Mouse (Mus musculus): ENCODE measurements around the gene Cntnap1. TPM values are rescaled to one million over a fixed set of nuclear protein-coding genes. Genes with fewer than 3 reads are reported as not detected.

Gene Cntnap1
- polyA plus RNA-seq, 1 experiment, result 0.15 TPM

DNA sequence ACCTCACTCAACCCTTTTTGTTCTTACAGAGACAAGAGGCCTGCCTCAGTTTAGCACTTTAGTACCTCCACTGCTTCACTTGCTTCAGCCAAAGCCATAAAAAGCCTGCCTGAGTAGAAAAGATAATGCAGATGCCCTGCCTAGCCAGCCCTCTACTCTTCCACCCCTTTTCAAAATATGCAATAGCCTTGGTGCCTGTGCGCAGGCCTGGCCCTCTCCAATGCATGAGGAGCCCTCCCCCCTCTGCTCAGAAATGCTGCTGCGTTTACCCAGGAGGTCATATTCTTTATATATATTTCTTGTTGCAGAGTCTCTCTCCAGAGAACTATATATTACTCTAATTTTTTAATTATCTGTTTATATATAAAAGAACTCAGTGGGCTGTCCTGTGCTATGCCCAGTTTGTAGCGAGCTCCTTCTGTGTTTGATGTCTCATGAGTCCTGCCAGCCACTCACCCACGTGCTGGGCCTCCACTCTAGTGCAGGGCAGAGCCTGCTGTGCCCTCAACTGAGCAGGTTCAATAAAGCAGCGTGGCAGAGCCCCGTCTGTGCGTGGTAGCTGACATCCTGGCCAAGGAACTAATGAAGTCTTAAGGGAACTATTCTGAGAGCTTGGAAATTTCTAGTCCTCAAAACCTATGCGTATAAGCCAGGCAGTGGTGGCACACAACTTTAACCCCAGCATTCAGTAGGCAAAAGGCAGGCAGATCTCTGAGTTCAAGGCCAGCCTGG is 20.0 kb downstream of the Cntnap1 start:
- TF ChIP-seq EP300 (IDR thresholded peaks at IDR 0.05; ENCODE audit: insufficient read depth, low read depth, low read length), result no peak
- TF ChIP-seq CTCF (IDR thresholded peaks at IDR 0.05; ENCODE audit: low read depth, low read length), result no peak
- no peak for TF ChIP-seq POLR2A (IDR thresholded peaks at IDR 0.05; ENCODE audit: insufficient read depth, low read length)
- Histone ChIP-seq H3K27ac (ENCODE audit: insufficient read depth, low read length) (no peak overlapping the region), H3K9me3 (replicated peaks; ENCODE audit: control insufficient read depth, insufficient read depth, low read length, poor library complexity, severe bottlenecking) (no peaks in the 10 kb centered on the region), H3K27me3 (ENCODE audit: control insufficient read depth, insufficient read depth, low read length, poor library complexity, severe bottlenecking) (no peaks in the 10 kb centered on the region), H3K4me3 (ENCODE audit: low read depth, low read length) (no peak overlapping the region), H3K36me3 (ENCODE audit: control insufficient read depth, insufficient read depth, low read length, poor library complexity, severe bottlenecking) (no peaks in the 10 kb centered on the region), H3K9ac (ENCODE audit: low read depth, poor library complexity, severe bottlenecking) (no peak overlapping the region), H3K4me1 (ENCODE audit: control insufficient read depth, insufficient read depth, low read length) (peaks cover 6% of the 10 kb centered on the region)

DNA sequence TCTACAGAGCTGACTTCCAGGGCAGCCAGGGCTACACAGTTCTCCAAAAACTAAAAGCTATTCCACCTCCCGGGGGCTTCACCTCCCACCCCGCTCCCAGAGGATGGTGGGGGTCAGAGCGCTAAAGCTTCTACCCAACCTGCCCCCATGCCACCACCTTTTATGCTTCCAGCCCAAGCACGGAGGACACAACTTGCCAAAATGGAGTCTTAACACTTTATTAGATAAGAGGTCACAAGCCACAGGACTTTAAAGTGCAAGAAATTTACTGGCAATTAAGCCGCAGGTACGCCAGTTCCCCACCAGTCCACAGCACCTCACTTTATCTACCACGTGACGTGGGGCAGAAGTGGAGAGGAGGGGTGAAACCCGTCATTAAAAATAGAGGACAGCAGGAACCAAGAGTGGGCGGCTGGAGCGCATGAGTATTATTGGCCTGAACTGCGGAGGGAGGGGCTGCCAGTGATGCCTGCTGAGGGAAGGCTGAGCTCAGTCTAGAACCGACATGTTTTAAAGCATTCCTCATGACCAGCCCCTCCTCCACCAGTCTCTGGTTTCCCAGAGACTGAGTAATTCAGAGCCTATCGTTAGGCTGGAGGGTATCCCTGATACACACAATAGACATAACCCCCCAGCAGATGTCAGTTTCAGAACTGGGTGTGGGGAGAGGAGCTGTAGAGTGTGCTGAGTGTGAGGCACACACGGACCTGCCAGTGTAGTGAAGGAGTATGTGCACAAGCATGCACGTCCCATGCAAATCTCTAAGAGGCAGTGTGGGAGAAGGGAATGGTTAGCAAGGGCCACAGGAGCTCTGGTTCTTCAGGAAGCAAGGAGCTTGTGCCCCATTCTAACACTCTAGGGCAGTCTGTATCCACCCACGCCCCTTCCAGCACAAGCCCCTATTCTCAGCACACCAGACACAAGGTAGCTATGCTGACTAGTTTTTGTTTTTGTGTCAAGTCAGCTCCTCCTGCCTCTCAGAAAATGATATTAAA is 20.9 kb downstream of the Cntnap1 start:
- no peak for TF ChIP-seq EP300 (IDR thresholded peaks at IDR 0.05; ENCODE audit: insufficient read depth, low read depth, low read length)
- no peak for TF ChIP-seq POLR2A (IDR thresholded peaks at IDR 0.05; ENCODE audit: insufficient read depth, low read length)
- TF ChIP-seq CTCF (IDR thresholded peaks at IDR 0.05; ENCODE audit: low read depth, low read length), result no peak
- Histone ChIP-seq H3K4me1 (ENCODE audit: control insufficient read depth, insufficient read depth, low read length) (peaks cover 6% of the 10 kb centered on the region), H3K27me3 (ENCODE audit: control insufficient read depth, insufficient read depth, low read length, poor library complexity, severe bottlenecking) (no peaks in the 10 kb centered on the region), H3K9ac (ENCODE audit: low read depth, poor library complexity, severe bottlenecking) (no peak overlapping the region), H3K9me3 (replicated peaks; ENCODE audit: control insufficient read depth, insufficient read depth, low read length, poor library complexity, severe bottlenecking) (no peaks in the 10 kb centered on the region), H3K4me3 (ENCODE audit: low read depth, low read length) (no peak overlapping the region), H3K27ac (ENCODE audit: insufficient read depth, low read length) (no peak overlapping the region), H3K36me3 (ENCODE audit: control insufficient read depth, insufficient read depth, low read length, poor library complexity, severe bottlenecking) (no peaks in the 10 kb centered on the region)

DNA sequence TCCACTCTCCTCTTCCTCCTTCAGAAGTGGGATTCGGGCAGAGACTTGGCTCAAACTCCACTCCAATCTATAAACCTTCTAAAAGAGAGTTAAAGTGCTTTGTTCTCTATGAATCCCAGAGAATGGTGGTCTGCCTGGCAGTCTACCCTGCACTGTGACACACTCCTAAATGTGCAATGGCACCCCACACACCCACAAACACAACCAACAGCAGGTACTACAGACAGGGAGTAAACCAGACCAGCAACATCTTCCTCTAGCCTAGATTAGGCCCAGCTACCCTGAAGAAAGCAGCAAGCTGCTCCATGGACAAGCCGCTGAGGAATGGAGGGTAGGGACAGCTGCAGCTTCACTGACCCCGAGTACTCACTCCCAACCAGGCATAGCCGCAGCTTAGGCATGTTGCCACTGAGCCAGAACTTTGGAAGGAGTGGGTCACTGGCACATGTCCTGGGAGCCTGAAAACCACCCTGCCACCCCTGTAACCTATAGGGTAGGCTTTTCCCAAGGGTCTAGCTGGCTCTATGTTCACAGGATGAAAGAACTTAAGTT is 21.7 kb downstream of the Cntnap1 start:
- peaks cover 6% of the 10 kb centered on the region for H3K4me1 ChIP-seq (ENCODE audit: control insufficient read depth, insufficient read depth, low read length)
- no peak overlapping the region for H3K9ac ChIP-seq (ENCODE audit: low read depth, poor library complexity, severe bottlenecking)
- H3K4me3 ChIP-seq (ENCODE audit: low read depth, low read length), result no peak overlapping the region
- peaks cover 2% of the 10 kb centered on the region; the same call in 1 of the 2 replicates for H3K36me3 ChIP-seq (ENCODE audit: control insufficient read depth, insufficient read depth, low read length, poor library complexity, severe bottlenecking)
- TF ChIP-seq EP300 (IDR thresholded peaks at IDR 0.05; ENCODE audit: insufficient read depth, low read depth, low read length) (no peak), CTCF (IDR thresholded peaks at IDR 0.05; ENCODE audit: low read depth, low read length) (no peak)
- no peaks in the 10 kb centered on the region for H3K9me3 ChIP-seq (replicated peaks; ENCODE audit: control insufficient read depth, insufficient read depth, low read length, poor library complexity, severe bottlenecking)
- no peaks in the 10 kb centered on the region for H3K27me3 ChIP-seq (ENCODE audit: control insufficient read depth, insufficient read depth, low read length, poor library complexity, severe bottlenecking)
- no peak overlapping the region for H3K27ac ChIP-seq (ENCODE audit: insufficient read depth, low read length)

DNA sequence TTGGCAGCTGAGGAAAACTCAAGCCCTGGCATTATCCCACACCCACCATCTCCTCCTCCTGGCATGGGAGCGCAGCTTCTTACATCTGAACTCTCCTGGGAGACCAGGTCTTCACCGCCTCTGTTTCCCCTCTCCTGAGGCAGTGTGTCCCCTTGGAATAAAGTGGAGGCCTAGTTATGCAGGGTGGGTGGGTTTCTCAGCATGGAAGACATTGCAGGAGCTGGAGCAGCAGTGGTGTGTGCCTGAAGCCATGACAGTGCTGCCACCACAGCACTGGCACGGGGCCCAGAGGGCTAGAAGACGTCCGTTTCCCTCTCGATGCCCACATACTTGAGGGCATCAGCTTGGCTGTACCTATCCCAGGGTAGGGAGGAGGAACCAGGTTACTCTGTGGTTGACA is 22.3 kb downstream of the Cntnap1 start:
- Histone ChIP-seq H3K4me3 (ENCODE audit: low read depth, low read length) (no peak overlapping the region), H3K9me3 (replicated peaks; ENCODE audit: control insufficient read depth, insufficient read depth, low read length, poor library complexity, severe bottlenecking) (no peaks in the 10 kb centered on the region), H3K36me3 (ENCODE audit: control insufficient read depth, insufficient read depth, low read length, poor library complexity, severe bottlenecking) (peaks cover 4% of the 10 kb centered on the region; the same call in 1 of the 2 replicates), H3K4me1 (ENCODE audit: control insufficient read depth, insufficient read depth, low read length) (peaks cover 6% of the 10 kb centered on the region), H3K9ac (ENCODE audit: low read depth, poor library complexity, severe bottlenecking) (no peak overlapping the region), H3K27me3 (ENCODE audit: control insufficient read depth, insufficient read depth, low read length, poor library complexity, severe bottlenecking) (no peaks in the 10 kb centered on the region), H3K27ac (ENCODE audit: insufficient read depth, low read length) (no peak overlapping the region)
- TF ChIP-seq POLR2A (IDR thresholded peaks at IDR 0.05; ENCODE audit: insufficient read depth, low read length) (no peak), CTCF (IDR thresholded peaks at IDR 0.05; ENCODE audit: low read depth, low read length) (no peak), EP300 (IDR thresholded peaks at IDR 0.05; ENCODE audit: insufficient read depth, low read depth, low read length) (no peak)

DNA sequence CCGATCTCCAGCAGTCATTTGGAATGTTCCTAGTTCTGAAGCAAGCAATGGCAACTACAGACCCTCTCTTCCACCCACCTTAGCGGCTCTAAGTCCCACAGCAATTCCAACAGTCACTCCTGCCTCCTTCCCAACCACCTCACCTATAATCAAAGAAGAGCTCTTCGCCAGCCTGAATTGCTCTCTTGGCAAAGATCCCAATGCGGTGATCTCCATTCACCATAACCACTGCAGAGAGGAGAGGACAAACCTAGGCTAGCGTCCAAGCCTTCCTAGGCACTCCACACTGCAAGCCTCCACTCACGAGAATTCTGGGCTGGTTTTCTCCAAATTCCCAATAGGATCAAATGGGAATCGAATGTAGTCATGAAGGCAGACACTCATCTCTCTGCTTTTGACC is 22.8 kb downstream of the Cntnap1 start:
- H3K9ac ChIP-seq (ENCODE audit: low read depth, poor library complexity, severe bottlenecking), result no peak overlapping the region
- H3K27me3 ChIP-seq (ENCODE audit: control insufficient read depth, insufficient read depth, low read length, poor library complexity, severe bottlenecking), result no peaks in the 10 kb centered on the region
- no peak overlapping the region for H3K27ac ChIP-seq (ENCODE audit: insufficient read depth, low read length)
- peaks cover 5% of the 10 kb centered on the region; the same call in 1 of the 2 replicates for H3K36me3 ChIP-seq (ENCODE audit: control insufficient read depth, insufficient read depth, low read length, poor library complexity, severe bottlenecking)
- no peak overlapping the region for H3K4me3 ChIP-seq (ENCODE audit: low read depth, low read length)
- no peak for TF ChIP-seq CTCF (IDR thresholded peaks at IDR 0.05; ENCODE audit: low read depth, low read length)
- H3K9me3 ChIP-seq (replicated peaks; ENCODE audit: control insufficient read depth, insufficient read depth, low read length, poor library complexity, severe bottlenecking), result no peaks in the 10 kb centered on the region
- H3K4me1 ChIP-seq (ENCODE audit: control insufficient read depth, insufficient read depth, low read length), result peaks cover 6% of the 10 kb centered on the region

All from ES-Bruce4 (cell line).